Mouse (Mus musculus) limb, embryonic 11.5 days (tissue): Measurements from ENCODE around the gene Lhfpl5. TPM values are rescaled to one million over a fixed set of nuclear protein-coding genes. Genes with fewer than 3 reads are reported as not detected.

ENCODE experiments used
- ATAC-seq: fragments of 200-750 bp; cut with Nextera tagmentation; 2 replicates; pipeline ENCODE4 v1.8.0; 2017; ENCODE audit warnings: low read depth; ENCODE audit not compliant: insufficient number of reproducible peaks, low FRiP score, low TSS enrichment
- DNase-seq: peaks from one replicate; pipeline ENCODE4 v3.0.0-alpha.2; 2015; ENCODE audit warnings: low spot score
- H3K27ac ChIP-seq: fragments of 300-500 bp; sonication (generic); replicated peaks from 2 replicates; pipeline ENCODE4 v1.5.1; 2014; ENCODE audit warnings: low read depth, mild to moderate bottlenecking, low read length
- H3K27me3 ChIP-seq: fragments of 300-500 bp; sonication (generic); 2 replicates; pipeline ENCODE4 v1.6.1; 2014; ENCODE audit warnings: mild to moderate bottlenecking, low read length, mixed read lengths; ENCODE audit not compliant: control insufficient read depth, insufficient read depth
- H3K36me3 ChIP-seq: fragments of 300-500 bp; sonication (generic); 2 replicates; pipeline ENCODE4 v1.6.1; 2014; ENCODE audit warnings: mild to moderate bottlenecking, low read length, moderate library complexity, mixed read lengths; ENCODE audit not compliant: control insufficient read depth, insufficient read depth
- H3K4me1 ChIP-seq: fragments of 300-500 bp; sonication (generic); 2 replicates; pipeline ENCODE4 v1.6.1; 2014; ENCODE audit warnings: low read length, mixed read lengths; ENCODE audit not compliant: control insufficient read depth, insufficient read depth
- H3K4me2 ChIP-seq: fragments of 300-500 bp; sonication (generic); 2 replicates; pipeline ENCODE4 v1.6.1; 2014; ENCODE audit warnings: low read depth, mild to moderate bottlenecking, moderate library complexity; ENCODE audit not compliant: severe bottlenecking
- H3K4me3 ChIP-seq: fragments of 300-500 bp; sonication (generic); 2 replicates; pipeline ENCODE4 v1.5.1; 2014; ENCODE audit warnings: low read depth, low read length
- H3K9ac ChIP-seq: fragments of 300-500 bp; sonication (generic); 2 replicates; pipeline ENCODE4 v1.6.1; 2014; ENCODE audit warnings: mild to moderate bottlenecking, low read length
- H3K9me3 ChIP-seq: fragments of 300-500 bp; sonication (generic); 2 replicates; pipeline ENCODE4 v1.6.1; 2016; ENCODE audit warnings: low read length; ENCODE audit not compliant: control insufficient read depth
- WGBS: fragments of 180-500 bp; shearing (Covaris S2); extraction: QIAGEN DNeasy Blood & Tissue Kit; methylation state at CpG from one replicate; pipeline ENCODE4 v1.1.7; 2014; 5-methylcytosine and 5-hydroxymethylcytosine counted together
- polyA plus RNA-seq: library from polyadenylated mRNA; unstranded; fragments of >200 nt; fragmentation: Nextera tagmentation; extraction: Ambion mirVana; gene quantifications from 2 replicates; pipeline ENCODE4 v1.2.1, GENCODE M21; 2014

Gene Lhfpl5
- polyA plus RNA-seq, 1 experiment from 2014 or later = 0.36 TPM

DNA sequence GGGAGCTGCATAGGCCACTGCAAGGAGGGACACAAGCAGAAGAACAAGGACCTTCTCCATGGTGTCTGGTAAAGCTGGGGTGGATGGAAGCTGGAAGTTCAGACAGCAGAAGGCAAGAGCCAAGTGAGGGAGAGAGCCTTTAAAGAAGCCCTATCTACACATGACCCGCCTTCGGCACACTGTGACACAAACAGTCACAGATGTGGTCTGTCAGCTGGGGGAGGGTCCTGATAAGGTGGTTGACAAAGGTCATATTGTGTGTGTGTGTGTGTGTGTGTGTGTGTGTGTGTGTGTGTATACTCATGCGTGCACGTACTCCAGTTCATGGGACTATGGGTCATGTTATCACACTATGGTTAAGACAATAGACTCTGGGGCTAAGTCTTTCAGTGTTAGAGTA is 14.8 kb upstream of the Lhfpl5 start, which contains the start of gene Clps:
Clps (minus strand) TSS at position 169 of the 400 bp plus-strand sequence.
- no peak within 1 kb of the TSS for H3K27ac ChIP-seq
- no peaks in the 10 kb centered on the region for H3K27me3 ChIP-seq
- peaks cover 17% of the 10 kb centered on the region for H3K4me1 ChIP-seq
- no peak for DNase-seq
- no peak within 1 kb of the TSS for H3K4me2 ChIP-seq
- no peak within 1 kb of the TSS for H3K9ac ChIP-seq
- no peaks in the 10 kb centered on the region for H3K36me3 ChIP-seq
- WGBS = 85% methylated on average over 4 of the region's 4 CpGs
- no peak within 1 kb of the TSS for H3K4me3 ChIP-seq
- H3K9me3 ChIP-seq = no peaks in the 10 kb centered on the region
- ATAC-seq = no peak

DNA sequence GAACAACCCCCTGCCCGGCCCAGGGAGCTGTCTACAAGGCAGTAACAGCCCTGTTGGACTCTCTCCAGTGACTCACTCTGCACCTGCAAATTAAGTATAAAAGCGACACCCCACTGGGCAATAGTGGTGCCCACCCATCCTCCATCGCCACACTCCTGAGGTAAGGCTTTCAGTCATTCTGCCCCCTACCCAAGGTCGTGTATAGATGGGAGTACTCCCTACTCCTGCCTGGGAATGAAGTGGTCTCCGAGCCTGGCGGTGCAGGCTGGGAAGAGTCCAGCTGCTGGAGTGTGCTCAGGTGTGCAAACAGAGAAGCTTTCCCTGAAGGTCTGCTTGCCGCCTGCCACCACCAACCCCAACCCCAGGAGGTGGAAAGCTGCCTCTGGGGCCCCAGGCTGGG is 13.8 kb upstream of the Lhfpl5 start:
- DNase-seq (no peak), ATAC-seq (no peak)
- Histone ChIP-seq H3K4me2 (no peak overlapping the region), H3K9ac (no peak overlapping the region), H3K27ac (no peak overlapping the region), H3K4me3 (no peak overlapping the region), H3K4me1 (peaks cover 14% of the 10 kb centered on the region), H3K36me3 (no peaks in the 10 kb centered on the region), H3K9me3 (no peaks in the 10 kb centered on the region), H3K27me3 (no peaks in the 10 kb centered on the region)
- WGBS = 63% methylated on average over 7 of the region's 7 CpGs

DNA sequence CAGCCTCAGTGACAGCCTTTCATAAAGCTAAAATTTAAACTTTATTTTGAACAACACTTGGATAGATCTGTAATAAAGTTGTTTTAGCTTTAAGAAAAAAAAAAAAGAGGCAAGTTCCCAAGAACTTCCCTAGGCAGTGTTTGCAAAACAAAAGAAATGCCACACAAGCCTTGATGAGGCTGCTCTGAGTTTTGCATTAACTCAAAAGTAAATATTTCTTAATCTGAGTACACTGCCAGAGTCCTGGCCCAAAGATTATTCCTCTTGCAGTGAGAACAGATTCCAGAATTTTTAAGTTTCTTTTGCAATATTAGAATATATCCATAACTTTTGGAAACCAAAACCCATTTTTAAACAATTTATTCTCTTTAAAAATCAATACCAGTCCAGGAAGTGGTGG is 10.3 kb upstream of the Lhfpl5 start:
- Histone ChIP-seq H3K9ac (no peak overlapping the region), H3K9me3 (no peaks in the 10 kb centered on the region), H3K4me3 (no peak overlapping the region), H3K4me1 (peaks cover 8% of the 10 kb centered on the region), H3K4me2 (no peak overlapping the region), H3K36me3 (no peaks in the 10 kb centered on the region), H3K27ac (no peak overlapping the region), H3K27me3 (no peaks in the 10 kb centered on the region)
- ATAC-seq (no peak), DNase-seq (no peak)

DNA sequence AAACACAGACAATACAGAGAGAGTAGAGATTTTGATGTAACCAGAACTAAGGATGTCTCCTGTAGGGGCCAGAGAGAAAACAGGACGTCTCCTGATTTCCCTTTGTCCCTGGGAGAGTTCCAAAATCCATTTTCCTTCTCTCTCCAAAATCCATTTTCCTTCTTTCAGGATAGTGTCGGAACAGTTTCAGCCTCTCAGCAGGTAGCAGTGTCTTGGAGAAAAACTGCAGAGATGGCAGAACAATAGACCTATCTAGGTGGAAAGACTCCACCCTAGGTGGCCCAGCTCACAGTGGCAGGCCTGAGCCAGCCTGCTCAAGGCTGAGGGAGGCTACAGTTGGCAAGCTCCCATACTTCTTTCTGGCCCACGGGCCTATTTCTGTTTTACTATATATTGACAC is 7.9 kb upstream of the Lhfpl5 start:
- Histone ChIP-seq H3K4me1 (no peaks in the 10 kb centered on the region), H3K27me3 (no peaks in the 10 kb centered on the region), H3K9ac (no peak overlapping the region), H3K9me3 (no peaks in the 10 kb centered on the region), H3K4me3 (no peak overlapping the region), H3K27ac (no peak overlapping the region), H3K36me3 (no peaks in the 10 kb centered on the region), H3K4me2 (no peak overlapping the region)
- WGBS = 50% methylated on average over 3 of the region's 3 CpGs
- DNase-seq (no peak), ATAC-seq (no peak)

DNA sequence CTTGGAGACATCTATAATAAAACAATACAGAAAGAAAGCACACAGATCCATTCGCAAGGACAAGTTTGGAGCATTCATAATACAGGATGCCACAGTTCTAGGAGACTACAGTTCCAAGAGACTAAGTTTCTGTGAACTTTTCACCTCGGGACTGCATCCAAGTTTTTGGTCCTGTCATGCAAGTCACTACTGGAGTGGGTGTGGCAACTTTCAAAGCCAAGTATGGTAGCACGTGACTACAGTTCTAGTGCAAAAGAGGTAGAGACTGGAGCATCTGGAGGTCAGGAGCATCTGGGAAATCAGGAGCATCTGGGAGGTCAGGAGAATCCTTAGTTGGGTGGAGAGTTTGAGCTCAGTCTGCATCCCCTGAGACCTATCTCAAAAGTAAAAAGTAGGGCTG is 3.6 kb upstream of the Lhfpl5 start:
- H3K9ac ChIP-seq = no peak overlapping the region
- WGBS = 77% methylated on average over 3 of the region's 3 CpGs
- DNase-seq (no peak), ATAC-seq (no peak)
- no peaks in the 10 kb centered on the region for H3K36me3 ChIP-seq
- H3K4me1 ChIP-seq = 0 out of 2 replicates have a peak, but pooled peaks cover 3% of the 10 kb centered on the region
- no peak overlapping the region for H3K4me2 ChIP-seq
- no peaks in the 10 kb centered on the region for H3K9me3 ChIP-seq
- H3K27ac ChIP-seq = no peak overlapping the region
- H3K4me3 ChIP-seq = no peak overlapping the region
- no peaks in the 10 kb centered on the region for H3K27me3 ChIP-seq

DNA sequence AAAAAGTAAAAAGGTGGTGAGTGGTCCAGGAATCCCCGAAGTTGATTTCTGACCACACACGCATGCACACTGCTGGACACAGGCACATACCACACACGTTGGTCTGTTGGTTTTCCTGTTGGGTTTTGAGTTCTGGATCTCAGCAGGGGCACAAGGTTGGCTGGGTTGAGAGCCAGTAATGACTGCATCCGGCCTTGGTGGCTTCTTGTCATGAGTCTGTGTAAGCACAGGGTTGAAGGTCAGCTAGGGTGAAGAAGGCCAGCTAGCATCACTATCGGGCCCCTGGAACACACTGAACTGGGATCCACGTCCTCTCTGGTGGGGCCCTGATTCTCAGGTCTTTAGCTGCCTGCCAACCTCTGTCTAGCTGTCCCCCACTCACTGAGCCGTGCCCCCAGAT is 2.9 kb upstream of the Lhfpl5 start:
- H3K4me3 ChIP-seq = no peak overlapping the region
- no peaks in the 10 kb centered on the region for H3K36me3 ChIP-seq
- H3K4me2 ChIP-seq = no peak overlapping the region
- WGBS = 80% methylated on average over 7 of the region's 7 CpGs
- ATAC-seq (no peak), DNase-seq (no peak)
- 0 out of 2 replicates have a peak, but pooled peaks cover 3% of the 10 kb centered on the region for H3K4me1 ChIP-seq
- no peaks in the 10 kb centered on the region for H3K9me3 ChIP-seq
- no peak overlapping the region for H3K9ac ChIP-seq
- no peaks in the 10 kb centered on the region for H3K27me3 ChIP-seq
- H3K27ac ChIP-seq = no peak overlapping the region

DNA sequence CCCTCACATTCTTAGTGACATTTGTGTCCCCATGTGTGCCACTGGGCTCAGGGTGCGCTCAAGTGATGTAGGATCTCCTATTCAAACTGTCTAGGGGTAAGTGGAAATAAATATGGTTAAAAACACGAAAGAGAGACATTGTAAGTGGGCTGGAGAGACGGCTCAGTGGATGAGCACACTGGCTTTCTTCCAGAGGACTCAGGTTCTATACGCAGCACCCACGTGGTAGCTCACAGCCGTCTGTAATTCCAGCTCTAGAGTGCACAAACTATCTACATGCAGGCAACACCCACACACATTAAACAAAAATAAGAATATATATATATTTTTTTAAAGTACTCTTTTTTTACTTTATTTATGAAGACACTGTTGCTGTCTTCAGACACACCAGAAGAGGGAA is 2.5 kb upstream of the Lhfpl5 start:
- H3K4me1 ChIP-seq = 0 out of 2 replicates have a peak, but pooled peaks cover 3% of the 10 kb centered on the region
- H3K27me3 ChIP-seq = no peaks in the 10 kb centered on the region
- H3K4me3 ChIP-seq = no peak overlapping the region
- no peaks in the 10 kb centered on the region for H3K9me3 ChIP-seq
- H3K4me2 ChIP-seq = no peak overlapping the region
- H3K36me3 ChIP-seq = no peaks in the 10 kb centered on the region
- no peak overlapping the region for H3K9ac ChIP-seq
- DNase-seq (no peak), ATAC-seq (no peak)
- WGBS = 85% methylated on average over 6 of the region's 6 CpGs
- no peak overlapping the region for H3K27ac ChIP-seq

DNA sequence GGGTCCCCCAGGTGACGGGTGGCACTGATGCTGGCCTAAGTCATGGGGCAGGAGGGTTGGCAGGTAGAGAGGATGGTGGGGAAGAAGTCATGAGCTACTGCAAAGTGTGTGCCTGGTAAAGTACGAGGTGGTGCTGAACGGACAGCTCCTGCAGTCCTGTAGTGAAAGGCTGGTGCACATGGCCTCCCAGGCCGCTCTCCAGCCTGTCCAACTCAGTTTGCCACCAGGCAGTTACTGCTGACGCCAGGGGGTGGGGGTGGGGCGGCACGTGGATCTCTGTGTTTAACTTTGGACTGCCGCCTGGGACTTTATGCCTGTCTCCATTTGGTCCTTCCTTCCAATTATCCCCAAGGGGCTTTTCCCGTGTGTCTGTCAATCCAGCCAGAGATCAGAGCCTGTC is 5.0 kb downstream of the Lhfpl5 start:
- no peak overlapping the region for H3K4me3 ChIP-seq
- DNase-seq (peak; percentile 93), ATAC-seq (no peak)
- H3K36me3 ChIP-seq = no peaks in the 10 kb centered on the region
- H3K27me3 ChIP-seq = no peaks in the 10 kb centered on the region
- H3K4me2 ChIP-seq = no peak overlapping the region
- H3K27ac ChIP-seq = no peak overlapping the region
- 2% methylated on average over 9 of the region's 9 CpGs for WGBS
- no peaks in the 10 kb centered on the region for H3K9me3 ChIP-seq
- H3K9ac ChIP-seq = no peak overlapping the region
- H3K4me1 ChIP-seq = 0 out of 2 replicates have a peak, but pooled peaks cover 3% of the 10 kb centered on the region

DNA sequence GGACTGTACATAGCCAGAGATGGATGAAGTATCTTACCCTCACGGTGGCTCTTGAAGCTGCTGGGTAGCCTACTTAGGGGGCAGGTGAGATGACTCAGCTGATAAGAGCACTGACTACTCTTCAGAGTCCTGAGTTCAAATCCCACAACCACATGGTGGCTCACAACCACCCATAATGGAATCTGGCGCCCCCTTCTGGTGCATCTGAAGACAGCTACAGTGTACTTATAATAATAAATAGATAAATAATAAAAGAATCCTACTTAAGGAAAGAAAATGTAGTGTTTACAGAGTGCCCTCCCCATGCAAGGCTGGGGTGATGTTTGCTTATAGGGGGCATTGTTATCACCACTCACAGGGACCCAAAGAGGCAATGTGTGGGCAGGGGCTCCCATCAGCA is 5.6 kb downstream of the Lhfpl5 start:
- ATAC-seq = no peak
- Histone ChIP-seq H3K4me3 (no peak overlapping the region), H3K27ac (no peak overlapping the region), H3K4me1 (no peaks in the 10 kb centered on the region), H3K4me2 (no peak overlapping the region), H3K36me3 (no peaks in the 10 kb centered on the region), H3K9ac (no peak overlapping the region), H3K9me3 (no peaks in the 10 kb centered on the region), H3K27me3 (no peaks in the 10 kb centered on the region)
- WGBS = 60% methylated on average over 2 of the region's 2 CpGs
- no peak for DNase-seq
